Comparison of ENCODE assay signal across 8 mouse cellular contexts in the genomic region with DNA sequence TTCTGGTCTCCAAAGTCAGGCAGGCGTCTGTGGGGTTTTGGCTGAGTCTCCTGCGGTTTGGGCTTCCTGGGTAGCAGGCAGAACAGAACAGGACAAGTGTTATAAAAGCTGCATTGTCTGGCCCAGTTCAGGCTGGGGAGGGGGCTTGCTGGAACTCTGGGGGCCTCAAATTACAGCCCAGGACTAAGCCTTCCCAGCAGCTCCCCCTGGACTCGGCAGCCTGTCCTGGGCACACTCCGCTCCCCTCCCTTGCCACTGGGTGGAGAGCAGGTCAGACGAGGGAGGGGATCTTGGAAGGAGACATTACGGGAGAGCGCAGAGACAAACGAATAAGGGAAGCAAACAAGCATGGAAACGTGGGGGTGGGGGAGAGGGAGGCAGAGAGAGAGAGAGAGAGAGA. TPM values are rescaled to one million over a fixed set of nuclear protein-coding genes. Genes with fewer than 3 reads are reported as not detected.
DNase-seq lines count a peak whose midpoint lies in the region; ATAC-seq lines count a peak whose summit lies in the region.

No protein-coding gene starts in this region.

- peaks cover 32% of the 10 kb centered on the region for H3K36me3 ChIP-seq in heart, embryonic 14.5 days (ENCODE audit: control insufficient read depth, insufficient read depth, low read length)
- H3K36me3 ChIP-seq in hindbrain, embryonic 10.5 days, result peaks cover 26% of the 10 kb centered on the region
- H3K36me3 ChIP-seq in midbrain, embryonic 12.5 days, result peaks cover 4% of the 10 kb centered on the region; the same call in 1 of the 2 replicates

- DNase-seq in heart, postnatal 25 days (ENCODE audit: low spot score), result no peak
- DNase-seq in embryo, embryonic 10 days (ENCODE audit: low spot score), result peak; percentile 73
- peak; percentile 69 for DNase-seq in hindbrain, embryonic 10.5 days (ENCODE audit: low spot score)
- DNase-seq in ovary, postnatal 14 days (ENCODE audit: low spot score), result no peak
- DNase-seq in layer of hippocampus, adult 9-10 months (ENCODE audit: low spot score), result no peak

- peak overlapping the region; percentile 88 for H3K9ac ChIP-seq in heart, embryonic 14.5 days (ENCODE audit: low read length)
- H3K9ac ChIP-seq in midbrain, embryonic 12.5 days (replicated peaks), result peak overlapping the region; percentile 39

- WGBS in heart, embryonic 14.5 days, result 36% methylated on average over 9 of the region's 9 CpGs
- 5% methylated on average over 9 of the region's 9 CpGs for WGBS in hindbrain, embryonic 10.5 days
- 7% methylated on average over 9 of the region's 9 CpGs for WGBS in midbrain, embryonic 12.5 days

- peak overlapping the region; percentile 33 to 83; a peak in 1 of 4 replicates for H3K27ac ChIP-seq in heart, embryonic 14.5 days (replicated peaks in 1 of 2; ENCODE audit: control insufficient read depth in 1 of 2, insufficient read depth in 1 of 2, low read depth in 2 of 2, low read length in 2 of 2)
- peak overlapping the region; percentile 92 for H3K27ac ChIP-seq in hindbrain, embryonic 10.5 days
- peak overlapping the region; percentile 40; the same call in 1 of the 2 replicates for H3K27ac ChIP-seq in midbrain, embryonic 12.5 days (replicated peaks)

- H3K4me2 ChIP-seq in heart, embryonic 14.5 days (ENCODE audit: low read length), result peak overlapping the region; percentile 91
- H3K4me2 ChIP-seq in midbrain, embryonic 12.5 days (replicated peaks), result peak overlapping the region; percentile 96

- H3K4me1 ChIP-seq in heart, embryonic 14.5 days (ENCODE audit: control insufficient read depth in 2 of 2, insufficient read depth in 2 of 2, low read length in 2 of 2), result peaks cover 20 to 35% of the 10 kb centered on the region in 2 experiments
- peaks cover 65% of the 10 kb centered on the region for H3K4me1 ChIP-seq in hindbrain, embryonic 10.5 days (replicated peaks)
- H3K4me1 ChIP-seq in midbrain, embryonic 12.5 days, result peaks cover 38% of the 10 kb centered on the region

- peak overlapping the region; percentile 80 to 91 for H3K4me3 ChIP-seq in heart, embryonic 14.5 days (ENCODE audit: control insufficient read depth in 1 of 2, insufficient read depth in 1 of 2, low read depth in 1 of 2, low read length in 2 of 2)
- peak overlapping the region; percentile 76 for H3K4me3 ChIP-seq in hindbrain, embryonic 10.5 days
- H3K4me3 ChIP-seq in midbrain, embryonic 12.5 days, result peak overlapping the region; percentile 59; the same call in 1 of the 2 replicates

- ATAC-seq in heart, embryonic 14.5 days (ENCODE audit: insufficient number of reproducible peaks, insufficient read depth, low FRiP score, low read depth), result no peak
- peak; percentile 48; the same call in 1 of the 2 replicates for ATAC-seq in midbrain, embryonic 12.5 days (ENCODE audit: low FRiP score, low read depth)
- ATAC-seq in erythroid progenitor cell, adult 5-6 weeks (replicated peaks; ENCODE audit: low FRiP score, poor library complexity, severe bottlenecking), result no peak

- no peaks in the 10 kb centered on the region for H3K9me3 ChIP-seq in heart, embryonic 14.5 days (ENCODE audit: control insufficient read depth, low read length)
- peaks cover 5% of the 10 kb centered on the region; the same call in 1 of the 2 replicates for H3K9me3 ChIP-seq in hindbrain, embryonic 10.5 days
- 0 out of 2 replicates have a peak, but pooled peaks cover 4% of the 10 kb centered on the region for H3K9me3 ChIP-seq in midbrain, embryonic 12.5 days

- no peaks in the 10 kb centered on the region for H3K27me3 ChIP-seq in heart, embryonic 14.5 days (ENCODE audit: control insufficient read depth, insufficient read depth, low read length)
- H3K27me3 ChIP-seq in hindbrain, embryonic 10.5 days (ENCODE audit: insufficient read depth, poor library complexity, severe bottlenecking), result peaks cover 64% of the 10 kb centered on the region
- H3K27me3 ChIP-seq in midbrain, embryonic 12.5 days, result peaks cover 64% of the 10 kb centered on the region

- intact Hi-C loops in heart, postnatal 25 days (cut with DNase I), result no loop called here

RNA-seq across cellular contexts. Expression of gene Mdfi, which starts 3.3 kb away (rescaled TPM):
- polyA plus RNA-seq in heart, embryonic 14.5 days (2014; fragmentation: Nextera tagmentation; extraction: Ambion mirVana), result 10.4 and 26.3 TPM in 2 replicates
- 1 to 10 TPM; 2.4 TPM for total RNA-seq in heart, postnatal 25 days (2021)
- polyA plus RNA-seq in hindbrain, embryonic 10.5 days (2016; fragmentation: Nextera tagmentation; extraction: Ambion mirVana), result 19.9 and 30.6 TPM in 2 replicates
- 7.6 and 11.7 TPM in 2 replicates for polyA plus RNA-seq in midbrain, embryonic 12.5 days (2016; fragmentation: Nextera tagmentation; extraction: Ambion mirVana)
- total RNA-seq in erythroid progenitor cell, adult 5-6 weeks (2015; ENCODE audit: low replicate concordance), result not detected in 2 replicates
- total RNA-seq in erythroid progenitor cell, adult 5-6 weeks (2017; ENCODE audit: low replicate concordance), result not detected in 2 replicates

Comparison
In these comparisons a context has a peak if more than half of its experiments do, and no peak if none do; other contexts are left out.
1. H3K27ac ChIP-seq: peak in every context shown above with its lines; median percentile 92 in hindbrain, embryonic 10.5 days; 58 in heart, embryonic 14.5 days; 40 in midbrain, embryonic 12.5 days.
2. DNase-seq: peak in embryo, embryonic 10 days (single experiment) and hindbrain, embryonic 10.5 days (single experiment); none in heart, postnatal 25 days (single experiment), ovary, postnatal 14 days (single experiment) and layer of hippocampus, adult 9-10 months (single experiment).
3. Peak in every context shown above with its lines, with median percentiles within 50 percentile points of each other: H3K4me3 ChIP-seq.